Mouse (Mus musculus): ENCODE data around the gene Frmd7. TPM values are rescaled to one million over a fixed set of nuclear protein-coding genes. Genes with fewer than 3 reads are reported as not detected.

Gene Frmd7
- polyA plus RNA-seq, 1 experiment from 2014 or later = not detected

- Histone ChIP-seq H3K36me3 (ENCODE audit: insufficient read depth, low read length) (no peaks in the 10 kb centered on the region), H3K4me2 (ENCODE audit: low read length) (no peak overlapping the region), H3K4me1 (replicated peaks; ENCODE audit: insufficient read depth, low read length) (no peaks in the 10 kb centered on the region), H3K9me3 (replicated peaks; ENCODE audit: low read length) (no peaks in the 10 kb centered on the region), H3K4me3 (replicated peaks; ENCODE audit: low read depth, low read length) (no peak overlapping the region), H3K27me3 (ENCODE audit: insufficient read depth, low read length) (no peaks in the 10 kb centered on the region), H3K27ac (no peak overlapping the region), H3K9ac (ENCODE audit: low read depth, low read length) (no peak overlapping the region)
- TF ChIP-seq CTCF (IDR thresholded peaks at IDR 0.05; ENCODE audit: low read depth) = no peak
- DNase-seq (ENCODE audit: low spot score) = no peak
- ATAC-seq (replicated peaks; ENCODE audit: low FRiP score, low read depth) = no peak
- 51% methylated on average over 10 of the region's 10 CpGs for WGBS
These were observed 15.5 kb downstream of the Frmd7 start for GRCm38 (mm10) chrX:50926893-50927545.

GRCm38 (mm10) chrX:50924629-50925364 is 17.7 kb downstream of the Frmd7 start:
- H3K27ac ChIP-seq = no peak overlapping the region
- H3K9me3 ChIP-seq (replicated peaks; ENCODE audit: low read length) = no peaks in the 10 kb centered on the region
- WGBS = 57% methylated on average over 18 of the region's 18 CpGs
- TF ChIP-seq CTCF (IDR thresholded peaks at IDR 0.05; ENCODE audit: low read depth) = peak; percentile 56; the same call in 1 of the 2 replicates
- no peaks in the 10 kb centered on the region for H3K36me3 ChIP-seq (ENCODE audit: insufficient read depth, low read length)
- H3K9ac ChIP-seq (ENCODE audit: low read depth, low read length) = no peak overlapping the region
- ATAC-seq (replicated peaks; ENCODE audit: low FRiP score, low read depth) (no peak), DNase-seq (ENCODE audit: low spot score) (peak; percentile 36)
- H3K27me3 ChIP-seq (ENCODE audit: insufficient read depth, low read length) = no peaks in the 10 kb centered on the region
- H3K4me2 ChIP-seq (ENCODE audit: low read length) = no peak overlapping the region
- no peak overlapping the region for H3K4me3 ChIP-seq (replicated peaks; ENCODE audit: low read depth, low read length)
- H3K4me1 ChIP-seq (replicated peaks; ENCODE audit: insufficient read depth, low read length) = no peaks in the 10 kb centered on the region

GRCm38 (mm10) chrX:50918754-50919153 is 23.8 kb downstream of the Frmd7 start:
- Histone ChIP-seq H3K36me3 (ENCODE audit: insufficient read depth, low read length) (no peaks in the 10 kb centered on the region), H3K4me3 (replicated peaks; ENCODE audit: low read depth, low read length) (no peak overlapping the region), H3K4me1 (replicated peaks; ENCODE audit: insufficient read depth, low read length) (no peaks in the 10 kb centered on the region), H3K9me3 (replicated peaks; ENCODE audit: low read length) (no peaks in the 10 kb centered on the region), H3K27me3 (ENCODE audit: insufficient read depth, low read length) (no peaks in the 10 kb centered on the region), H3K9ac (ENCODE audit: low read depth, low read length) (no peak overlapping the region), H3K4me2 (ENCODE audit: low read length) (no peak overlapping the region), H3K27ac (no peak overlapping the region)
- ATAC-seq (replicated peaks; ENCODE audit: low FRiP score, low read depth) = no peak
- 53% methylated on average over 3 of the region's 3 CpGs for WGBS
- TF ChIP-seq CTCF (IDR thresholded peaks at IDR 0.05; ENCODE audit: low read depth) = no peak
- no peak for DNase-seq (ENCODE audit: low spot score)

GRCm38 (mm10) chrX:50917389-50917788 is 25.1 kb downstream of the Frmd7 start:
- Histone ChIP-seq H3K4me1 (replicated peaks; ENCODE audit: insufficient read depth, low read length) (no peaks in the 10 kb centered on the region), H3K9ac (ENCODE audit: low read depth, low read length) (no peak overlapping the region), H3K9me3 (replicated peaks; ENCODE audit: low read length) (no peaks in the 10 kb centered on the region), H3K27ac (no peak overlapping the region), H3K4me2 (ENCODE audit: low read length) (no peak overlapping the region), H3K4me3 (replicated peaks; ENCODE audit: low read depth, low read length) (no peak overlapping the region), H3K27me3 (ENCODE audit: insufficient read depth, low read length) (no peaks in the 10 kb centered on the region), H3K36me3 (ENCODE audit: insufficient read depth, low read length) (no peaks in the 10 kb centered on the region)
- no peak for TF ChIP-seq CTCF (IDR thresholded peaks at IDR 0.05; ENCODE audit: low read depth)
- DNase-seq (ENCODE audit: low spot score) = no peak
- no peak for ATAC-seq (replicated peaks; ENCODE audit: low FRiP score, low read depth)
- 39% methylated on average over 3 of the region's 3 CpGs for WGBS

GRCm38 (mm10) chrX:50909915-50910314 is 32.6 kb downstream of the Frmd7 start:
- no peak for TF ChIP-seq CTCF (IDR thresholded peaks at IDR 0.05; ENCODE audit: low read depth)
- Histone ChIP-seq H3K4me2 (ENCODE audit: low read length) (no peak overlapping the region), H3K36me3 (ENCODE audit: insufficient read depth, low read length) (no peaks in the 10 kb centered on the region), H3K4me3 (replicated peaks; ENCODE audit: low read depth, low read length) (no peak overlapping the region), H3K27me3 (ENCODE audit: insufficient read depth, low read length) (no peaks in the 10 kb centered on the region), H3K9ac (ENCODE audit: low read depth, low read length) (no peak overlapping the region), H3K4me1 (replicated peaks; ENCODE audit: insufficient read depth, low read length) (no peaks in the 10 kb centered on the region), H3K9me3 (replicated peaks; ENCODE audit: low read length) (no peaks in the 10 kb centered on the region), H3K27ac (no peak overlapping the region)
- DNase-seq (ENCODE audit: low spot score) (no peak), ATAC-seq (replicated peaks; ENCODE audit: low FRiP score, low read depth) (no peak)
- WGBS = 83% methylated on average over 5 of the region's 5 CpGs

DNA sequence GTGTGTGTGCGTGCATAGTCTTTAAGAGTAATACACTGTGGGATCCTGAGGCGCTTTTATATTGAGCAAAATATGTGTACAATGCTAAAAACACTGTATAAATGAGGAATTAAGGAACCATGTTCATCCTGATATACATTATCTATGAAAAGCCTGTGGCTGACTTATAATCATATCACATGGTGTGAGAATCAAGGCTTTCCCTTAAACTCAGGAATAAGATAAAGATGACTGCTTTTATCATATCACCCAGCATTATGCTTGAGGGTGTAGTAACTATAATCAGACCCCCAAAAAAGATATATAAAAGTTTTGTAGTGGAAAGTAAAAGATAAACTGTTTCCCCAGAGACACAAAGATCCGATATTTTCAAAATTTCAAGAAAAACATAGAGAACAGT is 39.0 kb downstream of the Frmd7 start:
- TF ChIP-seq CTCF (IDR thresholded peaks at IDR 0.05; ENCODE audit: low read depth) = no peak
- H3K4me3 ChIP-seq (replicated peaks; ENCODE audit: low read depth, low read length) = no peak overlapping the region
- no peak overlapping the region for H3K9ac ChIP-seq (ENCODE audit: low read depth, low read length)
- DNase-seq (ENCODE audit: low spot score) = no peak
- H3K9me3 ChIP-seq (replicated peaks; ENCODE audit: low read length) = no peaks in the 10 kb centered on the region
- H3K27me3 ChIP-seq (ENCODE audit: insufficient read depth, low read length) = no peaks in the 10 kb centered on the region
- no peak overlapping the region for H3K27ac ChIP-seq
- no peaks in the 10 kb centered on the region for H3K4me1 ChIP-seq (replicated peaks; ENCODE audit: insufficient read depth, low read length)
- no peaks in the 10 kb centered on the region for H3K36me3 ChIP-seq (ENCODE audit: insufficient read depth, low read length)
- WGBS = 87% methylated on average over 3 of the region's 3 CpGs
- no peak for ATAC-seq (replicated peaks; ENCODE audit: low FRiP score, low read depth)
- no peak overlapping the region for H3K4me2 ChIP-seq (ENCODE audit: low read length)

Measured in kidney, postnatal 0 days (tissue).